Mouse (Mus musculus) lung, postnatal 36 days (tissue): ENCODE results near the gene N6amt1.

ENCODE experiments used
- DNase-seq: peaks from one replicate; pipeline ENCODE4 v3.0.0; 2022; ENCODE audit warnings: mixed read lengths

N6amt1 gene

GRCm38 (mm10) chr16:87354075-87354583, at the start of gene N6amt1:
TSS of gene N6amt1 (plus strand) at chr16:87354185.
- peak; percentile 95 for DNase-seq

- peak; percentile 29 for DNase-seq
These were observed 48.6 kb upstream of the N6amt1 start for GRCm38 (mm10) chr16:87305251-87306011.

- peak; percentile 52 for DNase-seq
These were observed 46.8 kb upstream of the N6amt1 start for GRCm38 (mm10) chr16:87307109-87307735.

GRCm38 (mm10) chr16:87310659-87311058, 43.3 kb upstream of the N6amt1 start:
- DNase-seq, result no peak

DNA sequence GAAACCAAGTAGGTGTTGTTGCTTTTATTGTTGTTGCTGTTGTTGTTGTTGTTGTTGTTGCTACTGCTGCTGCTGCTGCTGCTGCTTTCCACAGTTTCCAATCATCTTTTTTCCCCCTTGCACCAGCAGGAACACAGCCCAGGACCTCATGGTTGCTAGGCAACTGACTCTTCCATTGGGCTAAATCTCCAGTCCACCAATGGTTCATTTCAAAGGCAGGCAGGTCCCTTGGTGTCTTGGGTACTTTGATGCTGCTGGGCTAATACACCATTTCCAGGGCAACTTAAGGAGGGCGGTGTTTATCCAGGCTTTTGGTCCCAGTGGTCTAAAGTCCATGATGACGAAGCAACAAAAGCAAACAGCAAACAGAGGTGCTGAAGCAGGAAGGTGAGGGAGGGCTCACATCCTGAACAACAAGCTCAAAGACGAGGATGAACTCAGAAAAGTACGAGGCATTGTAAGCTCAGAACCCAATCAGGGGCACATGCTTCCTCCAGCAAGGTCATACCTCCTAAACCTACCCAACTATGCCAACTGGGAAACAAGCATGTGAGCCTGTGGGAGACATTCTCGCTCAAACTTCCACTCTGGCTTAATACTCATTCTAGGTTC, 35.7 kb upstream of the N6amt1 start:
- no peak for DNase-seq

DNA sequence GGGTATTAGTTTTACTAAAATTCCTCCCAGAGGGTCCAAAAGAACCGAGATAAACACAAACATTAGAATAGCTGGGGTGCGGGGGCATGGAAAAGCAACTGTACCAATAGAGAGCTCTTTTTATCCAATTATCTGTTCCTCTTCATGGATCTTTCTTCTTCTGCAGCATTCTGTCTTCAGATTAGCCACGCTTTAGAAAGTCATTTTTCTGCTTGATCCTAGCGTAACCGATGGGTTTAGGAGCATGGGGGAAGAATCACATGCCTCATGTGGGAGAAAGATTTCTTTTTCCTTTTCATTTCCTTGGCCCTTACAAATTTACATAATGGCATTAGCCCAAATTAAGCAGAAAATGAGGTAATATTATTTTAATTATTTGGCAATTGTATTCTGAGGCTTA, 35.0 kb upstream of the N6amt1 start:
- DNase-seq, result no peak

GRCm38 (mm10) chr16:87319541-87320251, 34.3 kb upstream of the N6amt1 start:
- DNase-seq, result peak; percentile 69

DNA sequence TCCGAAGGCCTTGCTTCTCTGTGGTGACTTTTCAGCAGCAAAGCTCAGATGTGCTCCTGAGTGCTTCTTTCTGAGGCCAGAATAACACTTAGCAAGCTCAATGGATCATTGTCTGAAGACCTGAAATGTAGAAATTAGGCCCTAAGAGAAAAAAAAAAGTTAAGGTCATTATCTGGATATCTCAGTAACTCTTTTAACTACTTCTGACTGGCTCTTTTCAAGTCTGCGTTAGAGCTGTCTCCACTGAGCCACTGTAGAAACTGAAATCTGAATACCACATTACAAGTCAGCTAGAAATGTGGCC, 33.8 kb upstream of the N6amt1 start:
- no peak for DNase-seq

DNA sequence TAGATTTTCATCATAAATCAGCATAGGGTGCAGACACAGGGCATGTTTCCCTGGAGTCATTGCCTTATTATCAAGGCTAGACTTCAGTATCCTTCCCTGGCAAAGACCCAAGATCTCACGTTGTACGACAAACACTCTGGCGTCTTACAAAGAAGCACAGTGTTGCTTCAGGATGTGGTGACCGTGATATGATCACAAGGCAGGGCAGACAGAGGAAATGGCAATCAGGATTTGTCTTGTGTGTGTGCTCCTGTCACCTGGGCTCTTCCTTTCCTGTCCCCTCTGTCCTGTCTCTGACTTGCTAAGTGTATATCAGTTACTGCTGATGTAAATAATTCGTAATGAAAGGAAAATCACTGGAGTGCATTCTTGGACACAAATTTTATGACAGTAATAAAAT, 29.4 kb upstream of the N6amt1 start:
- peak; percentile 62 for DNase-seq

DNA sequence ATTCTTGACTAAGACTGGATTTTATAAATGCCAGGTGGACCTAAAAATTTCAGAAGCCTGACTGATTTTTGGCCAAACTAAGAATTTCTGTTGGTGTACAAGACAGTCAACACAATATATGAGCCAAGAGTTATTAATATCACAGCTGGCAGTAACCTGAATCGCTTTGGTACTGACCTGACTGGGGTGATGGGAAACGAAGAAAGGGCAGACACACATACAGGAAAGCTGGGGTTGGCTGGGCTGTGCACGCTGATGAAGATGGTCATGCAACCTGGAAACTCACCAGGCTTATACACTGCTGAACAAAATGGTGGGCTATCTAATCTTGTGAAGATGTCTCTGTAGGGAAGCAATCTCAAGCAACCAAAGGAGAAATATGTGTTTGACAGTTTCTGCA, 24.0 kb upstream of the N6amt1 start:
- no peak for DNase-seq

DNA sequence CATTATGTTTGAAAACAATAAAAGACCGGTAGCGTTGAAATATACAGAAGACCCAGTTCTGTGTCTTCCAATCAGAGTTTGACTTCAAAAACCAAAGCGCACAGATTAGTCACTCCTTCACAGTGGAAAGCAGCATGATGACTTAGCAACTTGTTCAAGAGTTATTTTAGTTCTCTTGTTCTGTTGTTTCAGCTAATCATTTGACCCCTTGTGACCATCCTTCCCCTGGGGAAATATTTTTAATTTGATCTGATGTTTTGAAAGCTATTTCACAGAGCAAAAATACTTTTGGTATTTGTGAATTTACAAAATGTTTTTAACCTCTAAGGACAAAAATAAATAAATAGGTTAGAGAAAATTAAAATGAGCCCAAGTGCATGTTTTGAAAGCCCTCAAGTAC, 19.2 kb upstream of the N6amt1 start:
- no peak for DNase-seq

- no peak for DNase-seq
These were observed 12.9 kb upstream of the N6amt1 start for GRCm38 (mm10) chr16:87341043-87341572.

DNA sequence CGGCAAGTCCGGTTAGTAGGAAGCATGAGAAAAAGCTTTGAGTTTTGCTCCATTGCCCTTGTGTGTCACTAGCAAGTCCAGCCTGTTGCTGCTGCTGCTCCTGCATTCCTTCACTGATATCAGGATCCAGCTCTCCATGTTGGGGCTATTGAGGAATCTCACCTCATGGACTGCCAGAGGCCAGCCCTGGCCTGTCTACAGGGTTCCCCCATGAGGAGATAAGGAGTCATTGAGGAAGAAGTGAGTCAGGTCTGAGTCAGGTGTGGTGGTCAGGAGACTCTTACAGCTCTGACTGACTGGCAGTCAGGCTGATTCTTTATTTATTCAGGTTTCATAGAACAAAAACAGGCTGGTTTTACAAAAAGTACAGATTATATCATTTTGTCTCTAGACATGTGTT, 5.9 kb upstream of the N6amt1 start:
- DNase-seq, result peak; percentile 3

DNA sequence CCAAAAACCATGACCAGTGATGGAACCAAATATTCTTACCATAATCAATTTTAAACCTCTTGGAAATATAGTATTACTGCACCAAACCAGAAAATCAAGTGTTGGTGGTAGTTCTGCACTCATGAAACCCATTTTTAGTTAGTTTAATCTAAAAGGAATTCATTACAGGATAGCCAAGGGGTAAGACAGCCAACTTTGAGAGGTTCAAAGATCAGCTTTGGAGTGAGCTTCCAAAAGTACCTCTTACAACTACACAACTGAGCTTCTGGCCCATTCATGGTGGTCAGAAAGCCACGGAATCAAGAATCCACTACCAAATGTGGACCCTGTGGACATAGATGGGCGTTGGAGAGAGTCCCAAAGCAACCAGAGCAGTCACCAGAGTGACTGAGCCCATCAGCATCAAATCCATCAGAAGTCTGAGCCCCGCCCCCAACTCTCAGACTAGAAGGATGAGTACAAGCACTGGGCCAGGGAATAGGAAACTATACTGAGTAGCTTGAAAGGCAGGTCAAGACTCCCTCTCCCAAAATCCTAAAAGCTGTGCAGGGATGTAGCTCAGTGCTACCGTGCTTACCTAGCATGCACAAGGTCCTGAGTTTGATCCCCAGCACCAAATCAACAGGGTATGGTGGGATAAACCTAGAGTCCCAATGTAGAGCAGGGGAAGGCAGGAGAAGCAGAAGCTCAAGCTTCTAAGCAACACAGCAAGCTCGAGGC, 2.4 kb upstream of the N6amt1 start:
- no peak for DNase-seq

GRCm38 (mm10) chr16:87353605-87354004, 380 bp upstream of the N6amt1 start:
- no peak for DNase-seq

- no peak for DNase-seq
These were observed 763 bp downstream of the N6amt1 start for GRCm38 (mm10) chr16:87354748-87355147.

DNA sequence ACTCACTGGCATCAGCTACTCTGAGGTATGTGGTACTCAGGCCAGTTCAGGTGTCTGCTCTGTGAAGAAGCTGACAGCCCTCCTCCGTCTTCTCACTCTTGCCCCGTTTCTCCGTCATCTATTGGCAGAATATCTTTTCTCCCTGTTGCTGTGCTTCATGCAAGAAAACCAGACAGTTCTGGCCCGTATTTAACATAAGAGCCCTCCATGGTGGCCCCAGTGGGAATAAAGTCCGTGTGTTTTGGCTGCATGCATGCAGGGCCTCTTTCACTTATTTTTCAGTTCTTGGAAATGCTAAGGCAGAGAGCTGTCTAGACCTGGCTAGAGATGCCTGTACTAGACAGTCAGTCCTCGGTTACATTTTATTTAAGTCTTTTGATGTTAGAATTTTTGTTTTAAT, 6.1 kb downstream of the N6amt1 start:
- no peak for DNase-seq

- peak; percentile 44 for DNase-seq
These were observed 10.2 kb downstream of the N6amt1 start for GRCm38 (mm10) chr16:87364231-87364630.

- no peak for DNase-seq
These were observed 12.1 kb downstream of the N6amt1 start for GRCm38 (mm10) chr16:87366035-87366434.

DNA sequence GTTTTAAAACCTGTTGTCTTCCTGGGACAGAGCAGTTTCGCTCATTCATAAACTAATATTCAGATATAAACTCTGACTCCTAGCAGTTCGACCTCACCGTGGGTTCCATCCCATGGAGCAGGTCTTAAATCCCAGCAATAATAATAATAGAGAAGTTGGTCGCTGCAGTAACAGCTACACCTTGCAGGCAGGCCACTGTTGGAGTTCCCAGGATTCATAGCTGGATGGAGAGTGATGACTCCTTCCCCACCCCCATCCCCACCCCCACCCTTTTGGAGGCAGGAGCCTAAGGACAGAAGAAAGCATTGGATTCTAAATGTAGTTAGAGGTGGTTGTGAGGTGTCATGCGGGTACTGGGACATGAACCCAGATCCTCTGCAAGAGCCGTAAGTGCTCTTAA, 12.5 kb downstream of the N6amt1 start:
- no peak for DNase-seq

DNA sequence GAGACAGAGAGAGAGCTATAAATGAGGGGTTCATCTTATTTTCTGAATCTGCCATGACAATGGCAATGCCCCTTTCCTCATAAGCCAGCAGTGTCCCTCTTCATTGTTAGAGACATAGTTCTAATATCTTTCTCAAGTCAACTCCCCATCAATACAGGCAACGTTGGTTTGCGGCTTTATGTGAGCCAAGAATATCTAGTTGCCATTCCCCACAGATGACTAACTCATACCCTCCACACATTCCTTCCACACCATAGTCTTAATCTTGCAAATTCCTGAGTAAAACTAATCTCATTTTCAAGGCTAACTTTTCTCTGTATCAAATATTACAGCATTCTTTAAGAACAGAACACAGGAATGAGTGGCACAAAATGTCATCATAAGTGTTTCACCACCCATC, 29.0 kb downstream of the N6amt1 start:
- no peak for DNase-seq

DNA sequence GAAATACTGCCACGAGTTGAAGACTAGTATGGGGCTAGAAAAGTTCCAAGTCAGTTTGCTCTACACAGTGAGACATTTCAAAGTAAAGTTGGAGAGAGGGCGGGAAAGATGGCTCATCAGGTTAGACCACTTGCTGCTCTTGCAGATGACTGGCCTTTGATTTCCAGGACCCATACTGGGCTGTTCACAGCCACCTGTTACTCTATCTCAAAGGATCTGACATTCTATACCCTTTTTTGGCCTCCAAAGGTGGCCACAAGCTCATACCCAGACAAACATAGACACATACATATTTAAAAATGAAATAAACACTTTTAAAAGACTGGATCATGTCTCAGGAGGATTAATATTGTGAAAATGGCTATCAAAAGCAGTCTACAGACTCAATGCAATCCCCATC, 30.4 kb downstream of the N6amt1 start:
- no peak for DNase-seq
